Mouse (Mus musculus): ENCODE measurements at regions not wholly inside any gene's neighbourhood (a gene's known extent, or its start where the extent isn't known, plus 50 kb on each side); places are given as distances from the start of the nearest gene placed in this dataset.

GRCm38 (mm10) chr4:152928422-152928985 is 450.8 kb upstream of the Kcnab2 start:
- DNase-seq (ENCODE audit: low spot score): no peak

- DNase-seq (ENCODE audit: low spot score): no peak
These were observed 442.6 kb upstream of the Kcnab2 start for GRCm38 (mm10) chr4:152920261-152920660.

GRCm38 (mm10) chr4:152919851-152920250 is 442.2 kb upstream of the Kcnab2 start:
- no peak for DNase-seq (ENCODE audit: low spot score)

GRCm38 (mm10) chr4:152916576-152916975 is 438.9 kb upstream of the Kcnab2 start:
- DNase-seq (ENCODE audit: low spot score): no peak

- DNase-seq (ENCODE audit: low spot score): no peak
These were observed 435.8 kb upstream of the Kcnab2 start for GRCm38 (mm10) chr4:152913497-152913896.

- DNase-seq (ENCODE audit: low spot score): no peak
These were observed 435.2 kb upstream of the Kcnab2 start for GRCm38 (mm10) chr4:152912846-152913245.

GRCm38 (mm10) chr4:152908235-152908634 is 430.6 kb upstream of the Kcnab2 start:
- DNase-seq (ENCODE audit: low spot score): no peak

- no peak for DNase-seq (ENCODE audit: low spot score)
These were observed 425.2 kb upstream of the Kcnab2 start for GRCm38 (mm10) chr4:152902851-152903250.

- no peak for DNase-seq (ENCODE audit: low spot score)
These were observed 422.4 kb upstream of the Kcnab2 start for GRCm38 (mm10) chr4:152900049-152900448.

- no peak for DNase-seq (ENCODE audit: low spot score)
These were observed 417.4 kb upstream of the Kcnab2 start for GRCm38 (mm10) chr4:152895076-152895475.

- DNase-seq (ENCODE audit: low spot score): no peak
These were observed 415.3 kb upstream of the Kcnab2 start for GRCm38 (mm10) chr4:152892997-152893396.

- DNase-seq (ENCODE audit: low spot score): no peak
These were observed 411.5 kb upstream of the Kcnab2 start for GRCm38 (mm10) chr4:152889211-152889610.

- DNase-seq (ENCODE audit: low spot score): no peak
These were observed 410.6 kb upstream of the Kcnab2 start for GRCm38 (mm10) chr4:152888306-152888705.

- DNase-seq (ENCODE audit: low spot score): peak; percentile 73
These were observed 409.1 kb upstream of the Kcnab2 start for GRCm38 (mm10) chr4:152886773-152887172.

- DNase-seq (ENCODE audit: low spot score): no peak
These were observed 403.8 kb upstream of the Kcnab2 start for GRCm38 (mm10) chr4:152881433-152881930.

- DNase-seq (ENCODE audit: low spot score): no peak
These were observed 402.7 kb upstream of the Kcnab2 start for GRCm38 (mm10) chr4:152880368-152880767.

- no peak for DNase-seq (ENCODE audit: low spot score)
These were observed 401.3 kb upstream of the Kcnab2 start for GRCm38 (mm10) chr4:152878941-152879340.

- no peak for DNase-seq (ENCODE audit: low spot score)
These were observed 400.7 kb upstream of the Kcnab2 start for GRCm38 (mm10) chr4:152878401-152878800.

GRCm38 (mm10) chr4:152870046-152870445 is 392.4 kb upstream of the Kcnab2 start:
- DNase-seq (ENCODE audit: low spot score): no peak

- no peak for DNase-seq (ENCODE audit: low spot score)
These were observed 388.2 kb upstream of the Kcnab2 start for GRCm38 (mm10) chr4:152865894-152866293.

- no peak for DNase-seq (ENCODE audit: low spot score)
These were observed 385.3 kb upstream of the Kcnab2 start for GRCm38 (mm10) chr4:152862818-152863614.

- no peak for DNase-seq (ENCODE audit: low spot score)
These were observed 381.5 kb upstream of the Kcnab2 start for GRCm38 (mm10) chr4:152859161-152859560.

GRCm38 (mm10) chr4:152850147-152850546 is 372.5 kb upstream of the Kcnab2 start:
- no peak for DNase-seq (ENCODE audit: low spot score)

- no peak for DNase-seq (ENCODE audit: low spot score)
These were observed 358.4 kb upstream of the Kcnab2 start for GRCm38 (mm10) chr4:152836080-152836479.
